Mouse (Mus musculus): ENCODE measurements around the gene Ttll7. TPM values are rescaled to one million over a fixed set of nuclear protein-coding genes. Genes with fewer than 3 reads are reported as not detected.

The Ttll7 gene
- total RNA-seq (2017), result 0.19 TPM in 1 of 3 replicates, not detected in the others

- no peak for ATAC-seq (replicated peaks; ENCODE audit: insufficient number of reproducible peaks, low FRiP score, low TSS enrichment, poor library complexity, severe bottlenecking)
Measured at GRCm38 (mm10) chr3:146851966-146852891, at the start of gene Ttll7. Gene Ttll7 (plus strand): TSS chr3:146852367.

- 0 out of 2 replicates have a peak, but pooled peaks have one; percentile 16 for ATAC-seq (replicated peaks; ENCODE audit: insufficient number of reproducible peaks, low FRiP score, low TSS enrichment, poor library complexity, severe bottlenecking)
Measured at GRCm38 (mm10) chr3:146812041-146812878, 39.9 kb upstream of the Ttll7 start.

GRCm38 (mm10) chr3:146812901-146813393, 39.2 kb upstream of the Ttll7 start, which contains the start of gene Prkacb:
Gene Prkacb (minus strand): TSS chr3:146812990.
- peak; percentile 70 for ATAC-seq (replicated peaks; ENCODE audit: insufficient number of reproducible peaks, low FRiP score, low TSS enrichment, poor library complexity, severe bottlenecking)

- no peak for ATAC-seq (replicated peaks; ENCODE audit: insufficient number of reproducible peaks, low FRiP score, low TSS enrichment, poor library complexity, severe bottlenecking)
Measured at GRCm38 (mm10) chr3:146813624-146814023, 38.5 kb upstream of the Ttll7 start.

GRCm38 (mm10) chr3:146820718-146821117, 31.4 kb upstream of the Ttll7 start:
- no peak for ATAC-seq (replicated peaks; ENCODE audit: insufficient number of reproducible peaks, low FRiP score, low TSS enrichment, poor library complexity, severe bottlenecking)

- ATAC-seq (replicated peaks; ENCODE audit: insufficient number of reproducible peaks, low FRiP score, low TSS enrichment, poor library complexity, severe bottlenecking), result no peak
Measured at GRCm38 (mm10) chr3:146842766-146843165, 9.4 kb upstream of the Ttll7 start.

- no peak for ATAC-seq (replicated peaks; ENCODE audit: insufficient number of reproducible peaks, low FRiP score, low TSS enrichment, poor library complexity, severe bottlenecking)
Measured at GRCm38 (mm10) chr3:146843470-146843869, 8.7 kb upstream of the Ttll7 start.

- ATAC-seq (replicated peaks; ENCODE audit: insufficient number of reproducible peaks, low FRiP score, low TSS enrichment, poor library complexity, severe bottlenecking), result no peak
Measured at GRCm38 (mm10) chr3:146846237-146846636, 5.9 kb upstream of the Ttll7 start.

GRCm38 (mm10) chr3:146848112-146848511, 4.1 kb upstream of the Ttll7 start:
- no peak for ATAC-seq (replicated peaks; ENCODE audit: insufficient number of reproducible peaks, low FRiP score, low TSS enrichment, poor library complexity, severe bottlenecking)

- no peak for ATAC-seq (replicated peaks; ENCODE audit: insufficient number of reproducible peaks, low FRiP score, low TSS enrichment, poor library complexity, severe bottlenecking)
Measured at GRCm38 (mm10) chr3:146849360-146849759, 2.8 kb upstream of the Ttll7 start.

GRCm38 (mm10) chr3:146854473-146855087, 2.4 kb downstream of the Ttll7 start:
- no peak for ATAC-seq (replicated peaks; ENCODE audit: insufficient number of reproducible peaks, low FRiP score, low TSS enrichment, poor library complexity, severe bottlenecking)

GRCm38 (mm10) chr3:146857373-146857772, 5.2 kb downstream of the Ttll7 start:
- ATAC-seq (replicated peaks; ENCODE audit: insufficient number of reproducible peaks, low FRiP score, low TSS enrichment, poor library complexity, severe bottlenecking), result no peak

- no peak for ATAC-seq (replicated peaks; ENCODE audit: insufficient number of reproducible peaks, low FRiP score, low TSS enrichment, poor library complexity, severe bottlenecking)
Measured at GRCm38 (mm10) chr3:146860308-146860707, 8.1 kb downstream of the Ttll7 start.

GRCm38 (mm10) chr3:146866563-146866962, 14.4 kb downstream of the Ttll7 start:
- ATAC-seq (replicated peaks; ENCODE audit: insufficient number of reproducible peaks, low FRiP score, low TSS enrichment, poor library complexity, severe bottlenecking), result no peak

- ATAC-seq (replicated peaks; ENCODE audit: insufficient number of reproducible peaks, low FRiP score, low TSS enrichment, poor library complexity, severe bottlenecking), result no peak
Measured at GRCm38 (mm10) chr3:146871954-146872353, 19.8 kb downstream of the Ttll7 start.

- no peak for ATAC-seq (replicated peaks; ENCODE audit: insufficient number of reproducible peaks, low FRiP score, low TSS enrichment, poor library complexity, severe bottlenecking)
Measured at GRCm38 (mm10) chr3:146875929-146876328, 23.8 kb downstream of the Ttll7 start.

GRCm38 (mm10) chr3:146893931-146894330, 41.8 kb downstream of the Ttll7 start:
- ATAC-seq (replicated peaks; ENCODE audit: insufficient number of reproducible peaks, low FRiP score, low TSS enrichment, poor library complexity, severe bottlenecking), result no peak

- no peak for ATAC-seq (replicated peaks; ENCODE audit: insufficient number of reproducible peaks, low FRiP score, low TSS enrichment, poor library complexity, severe bottlenecking)
Measured at GRCm38 (mm10) chr3:146896581-146896980, 44.4 kb downstream of the Ttll7 start.

GRCm38 (mm10) chr3:146900094-146900493, 47.9 kb downstream of the Ttll7 start:
- ATAC-seq (replicated peaks; ENCODE audit: insufficient number of reproducible peaks, low FRiP score, low TSS enrichment, poor library complexity, severe bottlenecking), result no peak
